Mouse (Mus musculus) kidney, adult 2 months (tissue): ENCODE measurements around the gene Nrxn3.

Experiments used
- CTCF ChIP-seq: fragments of 200-500 bp; conservative IDR thresholded peaks from 2 replicates; pipeline ENCODE4 v1.5.1; 2011; ENCODE audit warnings: low read depth, mild to moderate bottlenecking, control low read depth, low read length, moderate library complexity, mixed read lengths; ENCODE audit not compliant: insufficient read depth, insufficient read length
- POLR2A ChIP-seq: fragments of 200-500 bp; IDR thresholded peaks from one replicate; pipeline ENCODE4 v1.6.1; 2011; ENCODE audit warnings: low read depth, low read length, control low read depth

DNA sequence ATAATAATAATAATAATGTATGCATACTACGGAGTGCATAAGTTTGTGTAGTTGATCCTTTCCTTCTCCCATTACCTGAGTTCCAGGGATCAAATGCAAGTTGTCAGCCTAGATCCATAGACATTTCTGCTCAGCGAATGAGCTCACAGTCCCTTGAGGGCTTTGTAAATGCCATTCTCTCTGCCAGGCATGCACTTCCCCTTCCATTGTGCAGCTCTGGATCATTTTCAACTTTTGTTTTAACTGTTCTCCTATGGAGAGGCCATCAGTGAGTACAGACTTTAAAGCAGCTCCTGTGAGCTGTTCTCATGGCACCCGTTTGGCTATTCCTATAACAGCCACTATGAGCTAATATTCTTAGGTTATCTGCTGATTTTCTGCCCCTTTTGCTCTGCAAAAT, 536.2 kb downstream of the Nrxn3 start:
- TF ChIP-seq CTCF (no peak), POLR2A (no peak)
